Mouse (Mus musculus): ENCODE results near the gene Exosc7. TPM values are rescaled to one million over a fixed set of nuclear protein-coding genes. Genes with fewer than 3 reads are reported as not detected.

Gene Exosc7
- polyA plus RNA-seq, 1 experiment from 2014 or later = 100.0 TPM

DNA sequence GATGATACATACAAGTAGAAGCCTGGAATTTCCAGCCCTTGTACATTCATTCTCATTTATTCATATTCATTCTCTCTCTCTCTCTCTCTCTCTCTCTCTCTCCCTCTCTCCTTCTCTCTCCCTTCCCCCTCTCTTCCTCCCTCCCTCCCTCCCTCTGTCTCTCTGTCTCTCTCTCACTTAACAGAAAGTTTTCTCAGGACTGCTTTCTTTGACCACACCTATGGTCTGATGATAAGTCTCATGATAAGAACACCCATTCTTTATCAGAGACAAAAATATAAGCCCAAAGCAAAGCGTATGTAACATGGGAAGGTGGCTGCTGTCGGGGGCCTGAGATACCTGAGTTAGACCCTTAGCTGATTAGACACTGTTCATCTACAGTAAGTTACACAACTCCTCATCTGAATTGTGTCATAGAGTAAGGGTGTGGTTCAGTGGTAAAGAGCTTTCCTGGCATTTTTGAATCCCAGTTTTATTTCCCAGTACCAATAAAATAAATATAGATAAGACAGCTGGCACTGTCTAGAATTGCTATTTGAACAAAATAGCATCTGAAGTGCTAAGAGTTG is 11.5 kb downstream of the Exosc7 start:
- Histone ChIP-seq H3K27ac (ENCODE audit: low read depth, low read length) (no peak overlapping the region), H3K9me3 (replicated peaks; ENCODE audit: control insufficient read depth, low read length) (no peaks in the 10 kb centered on the region), H3K4me3 (ENCODE audit: low read depth, low read length) (no peak overlapping the region), H3K4me1 (ENCODE audit: control insufficient read depth, insufficient read depth, low read length) (no peaks in the 10 kb centered on the region), H3K4me2 (no peak overlapping the region), H3K36me3 (ENCODE audit: control insufficient read depth, insufficient read depth, low read length) (peaks cover 31% of the 10 kb centered on the region), H3K27me3 (ENCODE audit: control insufficient read depth, insufficient read depth, low read length) (no peaks in the 10 kb centered on the region), H3K9ac (ENCODE audit: low read depth, low read length) (no peak overlapping the region)
- no peak for ATAC-seq (replicated peaks; ENCODE audit: insufficient number of reproducible peaks, low FRiP score, low TSS enrichment)
- WGBS (ENCODE audit: insufficient replicate concordance) = 78% methylated on average over 2 of the region's 2 CpGs

DNA sequence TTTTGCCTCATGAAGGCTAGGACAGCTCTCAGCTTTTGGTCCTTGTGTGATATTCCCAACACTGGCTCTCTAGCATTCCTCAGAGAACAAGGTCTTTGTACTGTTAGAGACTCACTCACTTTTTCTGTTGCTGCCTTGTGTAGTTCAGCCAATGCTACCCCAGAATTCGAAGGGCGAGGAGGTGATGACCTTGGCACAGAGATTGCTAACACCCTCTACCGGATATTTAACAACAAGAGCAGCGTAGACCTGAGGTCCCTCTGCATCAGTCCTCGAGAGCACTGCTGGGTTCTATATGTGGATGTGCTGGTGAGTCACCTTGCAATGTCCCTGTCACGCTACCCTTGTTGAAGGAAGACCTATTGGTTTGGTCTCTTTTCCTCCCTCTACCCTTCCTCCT is 14.6 kb downstream of the Exosc7 start:
- H3K27ac ChIP-seq (ENCODE audit: low read depth, low read length) = no peak overlapping the region
- H3K27me3 ChIP-seq (ENCODE audit: control insufficient read depth, insufficient read depth, low read length) = no peaks in the 10 kb centered on the region
- no peak overlapping the region for H3K4me3 ChIP-seq (ENCODE audit: low read depth, low read length)
- WGBS (ENCODE audit: insufficient replicate concordance) = 89% methylated on average over 6 of the region's 6 CpGs
- no peaks in the 10 kb centered on the region for H3K9me3 ChIP-seq (replicated peaks; ENCODE audit: control insufficient read depth, low read length)
- H3K9ac ChIP-seq (ENCODE audit: low read depth, low read length) = no peak overlapping the region
- H3K4me1 ChIP-seq (ENCODE audit: control insufficient read depth, insufficient read depth, low read length) = no peaks in the 10 kb centered on the region
- H3K4me2 ChIP-seq = no peak overlapping the region
- ATAC-seq (replicated peaks; ENCODE audit: insufficient number of reproducible peaks, low FRiP score, low TSS enrichment) = no peak
- H3K36me3 ChIP-seq (ENCODE audit: control insufficient read depth, insufficient read depth, low read length) = peaks cover 36% of the 10 kb centered on the region

DNA sequence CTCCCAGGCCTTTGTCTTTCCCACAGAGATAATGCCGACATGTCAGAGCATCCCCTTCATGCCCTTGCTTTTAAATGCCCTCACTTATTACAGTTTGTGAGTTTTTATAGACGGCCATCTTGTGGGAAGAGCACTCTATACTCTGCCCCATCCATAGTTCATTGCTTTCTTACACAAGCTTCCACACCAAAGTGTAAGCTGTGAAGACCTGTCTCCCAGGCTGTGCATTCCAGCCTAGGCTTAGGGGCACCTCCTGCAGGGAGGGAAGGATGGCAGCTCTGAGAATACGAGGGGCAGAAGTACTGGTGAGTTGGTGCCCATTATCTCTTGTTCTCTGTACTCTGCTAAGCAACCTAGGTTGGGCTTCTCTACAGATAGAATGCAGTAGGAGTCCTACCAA is 20.0 kb downstream of the Exosc7 start:
- no peaks in the 10 kb centered on the region for H3K4me1 ChIP-seq (ENCODE audit: control insufficient read depth, insufficient read depth, low read length)
- no peak overlapping the region for H3K9ac ChIP-seq (ENCODE audit: low read depth, low read length)
- no peak for ATAC-seq (replicated peaks; ENCODE audit: insufficient number of reproducible peaks, low FRiP score, low TSS enrichment)
- H3K27me3 ChIP-seq (ENCODE audit: control insufficient read depth, insufficient read depth, low read length) = no peaks in the 10 kb centered on the region
- peaks cover 41% of the 10 kb centered on the region for H3K36me3 ChIP-seq (ENCODE audit: control insufficient read depth, insufficient read depth, low read length)
- no peak overlapping the region for H3K4me2 ChIP-seq
- 92% methylated on average over 3 of the region's 3 CpGs for WGBS (ENCODE audit: insufficient replicate concordance)
- H3K27ac ChIP-seq (ENCODE audit: low read depth, low read length) = no peak overlapping the region
- no peaks in the 10 kb centered on the region for H3K9me3 ChIP-seq (replicated peaks; ENCODE audit: control insufficient read depth, low read length)
- H3K4me3 ChIP-seq (ENCODE audit: low read depth, low read length) = no peak overlapping the region

DNA sequence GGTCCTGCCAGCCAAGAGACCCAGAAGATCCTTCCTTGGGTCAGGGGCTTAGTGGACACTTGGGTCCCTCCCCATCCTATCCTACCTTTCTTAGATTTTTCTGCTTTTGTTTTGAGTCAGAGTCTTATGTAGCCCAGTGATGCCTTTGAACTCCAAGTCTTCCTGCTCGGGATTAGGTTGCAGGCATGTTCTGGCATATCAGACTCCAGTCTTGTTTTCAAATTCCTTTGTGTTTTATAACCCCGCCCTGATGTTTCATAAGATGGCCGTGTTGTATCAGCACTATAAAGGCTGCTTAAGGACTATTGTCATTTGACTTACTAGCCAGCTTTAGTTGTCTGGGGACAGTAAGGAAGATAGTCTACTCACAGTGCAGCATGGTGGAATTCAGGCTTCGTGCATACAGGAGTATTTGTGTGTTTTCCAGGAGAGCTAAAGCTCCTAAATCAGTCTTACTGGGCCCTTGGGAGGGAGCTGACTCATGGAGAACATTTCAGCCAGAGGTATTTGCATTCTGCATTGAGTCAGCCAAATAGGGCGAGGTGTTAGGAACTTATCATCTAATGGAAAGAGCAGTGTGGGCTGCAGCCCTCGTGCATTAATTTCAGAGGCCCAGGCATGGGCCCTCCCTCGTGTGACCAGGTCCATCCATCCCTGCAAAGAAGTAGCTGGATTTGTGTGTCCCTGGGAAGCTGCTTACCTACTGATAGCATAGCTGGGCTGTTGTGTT is 24.1 kb downstream of the Exosc7 start:
- WGBS (ENCODE audit: insufficient replicate concordance) = 79% methylated on average over 7 of the region's 7 CpGs
- Histone ChIP-seq H3K4me3 (ENCODE audit: low read depth, low read length) (no peak overlapping the region), H3K9ac (ENCODE audit: low read depth, low read length) (no peak overlapping the region), H3K36me3 (ENCODE audit: control insufficient read depth, insufficient read depth, low read length) (peaks cover 33% of the 10 kb centered on the region), H3K4me1 (ENCODE audit: control insufficient read depth, insufficient read depth, low read length) (no peaks in the 10 kb centered on the region), H3K27ac (ENCODE audit: low read depth, low read length) (no peak overlapping the region), H3K27me3 (ENCODE audit: control insufficient read depth, insufficient read depth, low read length) (no peaks in the 10 kb centered on the region), H3K4me2 (no peak overlapping the region), H3K9me3 (replicated peaks; ENCODE audit: control insufficient read depth, low read length) (no peaks in the 10 kb centered on the region)
- ATAC-seq (replicated peaks; ENCODE audit: insufficient number of reproducible peaks, low FRiP score, low TSS enrichment) = no peak

DNA sequence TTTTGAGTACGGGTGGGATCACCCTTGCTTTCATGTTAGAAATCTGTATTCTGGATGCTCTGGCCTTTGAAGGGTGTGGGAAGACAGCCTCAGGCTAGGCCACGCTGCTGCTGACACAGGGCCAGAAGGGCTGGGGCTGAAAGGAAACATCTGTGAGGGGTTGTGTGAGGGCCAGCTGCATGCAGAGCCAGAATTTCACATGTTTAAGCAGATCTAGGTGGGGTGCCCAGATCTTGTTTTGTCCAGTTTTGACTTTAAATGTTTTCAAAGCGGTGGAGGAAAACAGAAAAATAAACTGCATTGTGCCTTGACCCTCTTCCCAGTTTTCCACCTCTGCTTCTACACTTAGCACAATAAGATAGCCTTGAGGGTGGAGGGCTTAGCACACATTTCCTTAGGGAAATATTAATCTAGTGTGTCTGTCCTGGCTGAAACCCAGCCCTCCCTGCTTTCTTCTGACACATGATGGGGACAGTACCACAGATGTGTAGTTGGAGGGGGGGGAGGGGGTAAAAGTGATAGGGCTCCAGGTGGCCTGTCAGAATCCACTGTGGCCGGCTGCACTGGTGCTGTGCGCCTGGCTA is 26.0 kb downstream of the Exosc7 start:
- Histone ChIP-seq H3K27ac (ENCODE audit: low read depth, low read length) (no peak overlapping the region), H3K36me3 (ENCODE audit: control insufficient read depth, insufficient read depth, low read length) (peaks cover 25% of the 10 kb centered on the region), H3K27me3 (ENCODE audit: control insufficient read depth, insufficient read depth, low read length) (no peaks in the 10 kb centered on the region), H3K4me2 (no peak overlapping the region), H3K9me3 (replicated peaks; ENCODE audit: control insufficient read depth, low read length) (no peaks in the 10 kb centered on the region; the same call in 1 of the 2 replicates), H3K4me3 (ENCODE audit: low read depth, low read length) (no peak overlapping the region), H3K9ac (ENCODE audit: low read depth, low read length) (no peak overlapping the region), H3K4me1 (ENCODE audit: control insufficient read depth, insufficient read depth, low read length) (no peaks in the 10 kb centered on the region)
- 76% methylated on average over 5 of the region's 5 CpGs for WGBS (ENCODE audit: insufficient replicate concordance)
- 0 out of 2 replicates have a peak, but pooled peaks have one; percentile 26 for ATAC-seq (replicated peaks; ENCODE audit: insufficient number of reproducible peaks, low FRiP score, low TSS enrichment)

DNA sequence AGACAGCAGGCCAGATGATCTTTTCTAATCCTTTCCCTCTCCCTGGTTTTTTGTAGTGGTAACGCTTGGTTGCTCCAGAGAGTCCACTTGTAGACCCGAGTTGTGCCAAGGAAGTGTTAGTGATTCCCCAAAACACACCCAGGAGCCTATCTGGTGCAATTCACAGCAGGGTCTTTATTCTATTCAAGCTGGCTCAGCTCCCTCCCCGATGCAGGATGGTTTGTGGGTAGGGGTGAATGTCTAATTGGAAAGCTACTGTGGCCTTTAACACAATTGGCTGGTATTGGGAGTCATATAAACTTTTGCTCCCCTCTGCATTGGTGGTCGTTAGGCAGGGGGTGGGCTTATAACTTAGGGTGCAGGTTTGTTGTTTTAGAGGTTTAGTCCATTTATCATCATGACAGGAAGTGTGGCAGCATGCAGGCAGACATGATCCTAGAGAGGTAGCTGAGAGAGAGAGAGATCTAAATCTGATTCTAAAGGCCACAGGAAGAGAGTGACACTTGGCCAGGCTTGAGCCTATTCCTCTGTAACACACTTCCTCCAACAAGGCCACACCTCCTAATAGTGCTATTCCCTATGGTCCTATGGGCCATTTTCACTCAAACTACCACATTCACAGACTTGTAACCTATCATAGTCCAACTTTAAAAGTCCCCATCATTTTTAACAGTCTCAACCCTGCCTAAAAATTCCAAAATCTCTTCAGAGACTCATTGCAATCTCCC is 27.0 kb downstream of the Exosc7 start:
- Histone ChIP-seq H3K9me3 (replicated peaks; ENCODE audit: control insufficient read depth, low read length) (no peaks in the 10 kb centered on the region; the same call in 1 of the 2 replicates), H3K4me3 (ENCODE audit: low read depth, low read length) (no peak overlapping the region), H3K27me3 (ENCODE audit: control insufficient read depth, insufficient read depth, low read length) (no peaks in the 10 kb centered on the region), H3K27ac (ENCODE audit: low read depth, low read length) (no peak overlapping the region), H3K4me1 (ENCODE audit: control insufficient read depth, insufficient read depth, low read length) (no peaks in the 10 kb centered on the region), H3K9ac (ENCODE audit: low read depth, low read length) (no peak overlapping the region), H3K4me2 (no peak overlapping the region), H3K36me3 (ENCODE audit: control insufficient read depth, insufficient read depth, low read length) (peaks cover 22% of the 10 kb centered on the region)
- ATAC-seq (replicated peaks; ENCODE audit: insufficient number of reproducible peaks, low FRiP score, low TSS enrichment) = no peak
- 89% methylated on average over 4 of the region's 4 CpGs for WGBS (ENCODE audit: insufficient replicate concordance)

DNA sequence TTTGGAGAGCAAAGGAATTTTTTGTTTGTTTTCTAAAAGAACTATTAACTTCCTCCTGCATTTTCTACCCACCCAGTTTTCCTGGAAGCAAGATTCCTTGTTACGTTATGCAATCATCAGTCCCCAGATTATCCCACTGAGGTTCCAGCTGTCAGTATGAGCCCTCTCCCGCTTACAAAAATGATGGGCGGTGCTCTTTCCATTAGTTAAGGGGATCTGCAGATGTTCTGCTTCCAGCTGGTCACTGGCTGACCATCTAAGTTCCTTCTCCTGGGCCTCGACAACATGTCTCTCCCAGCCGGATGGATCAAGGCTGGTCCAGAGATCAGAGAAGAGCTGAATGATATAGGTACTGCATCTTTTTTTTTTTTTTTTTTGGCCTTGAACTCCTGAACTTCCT is 35.4 kb downstream of the Exosc7 start:
- H3K36me3 ChIP-seq (ENCODE audit: control insufficient read depth, insufficient read depth, low read length) = no peaks in the 10 kb centered on the region
- H3K9me3 ChIP-seq (replicated peaks; ENCODE audit: control insufficient read depth, low read length) = peaks cover 2% of the 10 kb centered on the region; the same call in 1 of the 2 replicates
- no peak overlapping the region for H3K27ac ChIP-seq (ENCODE audit: low read depth, low read length)
- no peak overlapping the region for H3K4me3 ChIP-seq (ENCODE audit: low read depth, low read length)
- no peaks in the 10 kb centered on the region for H3K27me3 ChIP-seq (ENCODE audit: control insufficient read depth, insufficient read depth, low read length)
- ATAC-seq (replicated peaks; ENCODE audit: insufficient number of reproducible peaks, low FRiP score, low TSS enrichment) = no peak
- no peak overlapping the region for H3K4me2 ChIP-seq
- H3K4me1 ChIP-seq (ENCODE audit: control insufficient read depth, insufficient read depth, low read length) = no peaks in the 10 kb centered on the region
- no peak overlapping the region for H3K9ac ChIP-seq (ENCODE audit: low read depth, low read length)
- 84% methylated on average over 5 of the region's 5 CpGs for WGBS (ENCODE audit: insufficient replicate concordance)

DNA sequence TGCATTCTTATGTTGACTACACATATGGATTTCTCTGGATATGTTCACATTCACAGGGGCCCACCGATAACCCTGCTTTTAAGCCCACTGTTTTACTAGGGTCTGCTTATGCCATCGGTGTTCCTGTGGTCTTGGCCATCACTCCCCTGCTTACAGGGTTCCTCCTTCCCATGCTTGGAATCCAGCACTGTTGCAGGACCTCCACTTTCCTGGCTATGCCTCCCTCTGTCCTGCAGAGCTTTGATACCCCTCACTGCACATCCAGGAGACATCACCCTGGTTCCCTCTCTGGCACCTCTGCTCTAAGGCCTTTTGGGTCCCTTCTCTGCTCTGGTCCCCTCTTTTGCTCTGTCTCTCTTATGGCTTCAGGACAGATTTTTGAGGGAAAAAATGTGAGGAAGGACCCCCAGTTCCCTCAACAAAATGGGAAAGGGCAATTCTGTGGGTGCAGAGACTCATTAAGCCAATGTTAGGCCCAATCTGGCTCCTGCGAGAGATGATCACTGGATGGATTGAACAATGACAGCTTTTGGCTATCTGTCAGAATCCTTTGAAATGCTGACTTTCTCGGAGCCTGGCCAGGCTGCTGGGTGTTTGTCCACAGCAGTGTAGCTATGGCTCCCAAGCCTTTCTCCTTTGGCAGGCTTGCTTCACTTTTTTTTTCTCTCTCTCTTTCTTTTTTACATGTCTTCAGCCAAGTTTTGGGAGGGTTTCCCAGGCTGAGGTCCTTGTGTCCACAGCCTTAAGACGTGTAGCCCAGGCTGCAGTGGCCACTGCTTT is 37.4 kb downstream of the Exosc7 start, which contains the start of gene Clec3b:
Clec3b (plus strand) TSS at position 706 of the 780 bp plus-strand sequence.
- Histone ChIP-seq H3K9me3 (replicated peaks; ENCODE audit: control insufficient read depth, low read length) (0 out of 2 replicates have a peak, but pooled peaks cover 2% of the 10 kb centered on the region), H3K4me2 (no peak within 1 kb of the TSS), H3K4me1 (ENCODE audit: control insufficient read depth, insufficient read depth, low read length) (no peaks in the 10 kb centered on the region), H3K36me3 (ENCODE audit: control insufficient read depth, insufficient read depth, low read length) (no peaks in the 10 kb centered on the region), H3K27ac (ENCODE audit: low read depth, low read length) (no peak within 1 kb of the TSS), H3K27me3 (ENCODE audit: control insufficient read depth, insufficient read depth, low read length) (no peaks in the 10 kb centered on the region), H3K9ac (ENCODE audit: low read depth, low read length) (no peak within 1 kb of the TSS), H3K4me3 (ENCODE audit: low read depth, low read length) (no peak within 1 kb of the TSS)
- 83% methylated on average over 5 of the region's 5 CpGs for WGBS (ENCODE audit: insufficient replicate concordance)
- no peak for ATAC-seq (replicated peaks; ENCODE audit: insufficient number of reproducible peaks, low FRiP score, low TSS enrichment)

Measured in heart, embryonic 11.5 days (tissue).